Mouse (Mus musculus): ENCODE measurements around the gene Crk. TPM values are rescaled to one million over a fixed set of nuclear protein-coding genes. Genes with fewer than 3 reads are reported as not detected.

The Crk gene
- polyA plus RNA-seq (2014; fragmentation: Illumina TruSeq; extraction: RNeasy Lipid Tissue Mini Kit (QIAGEN cat#74804); ENCODE audit: low read depth, low replicate concordance), result 251 TPM

DNA sequence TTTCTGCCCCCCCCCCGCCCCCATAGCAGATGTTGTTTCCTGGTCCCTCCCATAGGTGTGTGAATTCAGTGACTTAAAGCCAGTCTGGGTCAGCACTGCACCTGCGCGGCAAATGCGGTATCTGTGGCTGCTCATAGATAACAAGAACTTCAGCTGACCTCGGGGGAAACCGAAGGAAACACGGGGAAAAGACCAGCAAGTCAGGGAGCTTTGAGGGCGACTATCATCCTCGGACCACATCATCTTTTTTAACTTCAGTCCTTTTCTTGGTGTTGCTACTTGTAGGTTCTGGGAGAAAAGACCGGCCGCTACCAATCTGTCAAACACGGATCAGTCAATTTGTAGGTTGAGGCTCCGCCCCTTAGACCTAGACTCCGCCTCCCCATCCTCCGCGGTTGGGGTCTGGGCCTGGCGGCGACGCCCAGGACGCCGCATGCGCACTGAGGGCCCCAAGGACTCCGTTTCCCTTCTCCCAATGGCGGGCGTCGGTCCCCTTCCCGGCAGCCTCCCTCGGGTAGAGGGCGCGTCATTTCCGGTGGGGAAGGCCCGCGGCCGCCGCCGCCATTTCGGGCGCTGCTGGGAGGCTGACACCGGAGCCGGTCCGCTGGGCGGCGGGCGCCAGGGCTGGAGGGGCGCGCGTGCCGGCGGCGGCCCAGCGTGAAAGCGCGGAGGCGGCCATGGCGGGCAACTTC lies at the start of gene Crk:
TSS of gene Crk (plus strand) at position 513 of the 692 bp plus-strand sequence.

DNA sequence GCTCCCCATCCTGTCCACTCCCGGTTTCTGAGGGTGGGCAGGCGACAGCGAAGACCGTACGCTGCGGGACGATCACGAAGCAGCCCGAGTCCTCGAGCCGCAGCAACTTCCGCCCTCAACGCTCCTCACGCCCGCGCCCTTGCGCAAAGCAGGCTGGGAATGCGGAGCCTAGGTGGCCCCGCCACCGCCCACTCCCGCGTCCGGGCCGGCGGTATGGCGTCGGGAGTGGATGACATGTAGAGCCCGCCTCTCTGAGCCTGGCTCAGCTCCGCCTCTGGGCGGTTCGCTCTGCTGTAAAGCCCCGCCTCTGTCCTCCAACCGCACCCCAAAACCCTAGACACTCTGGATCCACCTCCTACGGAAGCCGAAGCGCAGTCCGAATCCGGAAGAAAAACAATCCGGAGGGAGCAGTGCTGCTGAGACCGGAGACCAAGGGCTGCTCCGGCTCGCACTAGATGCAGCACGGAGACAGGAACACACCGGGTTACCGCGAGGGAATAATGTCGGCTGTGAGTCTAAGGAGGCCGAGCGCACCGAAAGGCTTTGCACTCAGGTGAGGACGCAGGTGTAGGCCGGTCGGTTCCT lies 48.3 kb upstream of the Crk start, which contains the start of gene Inpp5k:
TSS of gene Inpp5k (plus strand) at position 344 of the 585 bp plus-strand sequence.

DNA sequence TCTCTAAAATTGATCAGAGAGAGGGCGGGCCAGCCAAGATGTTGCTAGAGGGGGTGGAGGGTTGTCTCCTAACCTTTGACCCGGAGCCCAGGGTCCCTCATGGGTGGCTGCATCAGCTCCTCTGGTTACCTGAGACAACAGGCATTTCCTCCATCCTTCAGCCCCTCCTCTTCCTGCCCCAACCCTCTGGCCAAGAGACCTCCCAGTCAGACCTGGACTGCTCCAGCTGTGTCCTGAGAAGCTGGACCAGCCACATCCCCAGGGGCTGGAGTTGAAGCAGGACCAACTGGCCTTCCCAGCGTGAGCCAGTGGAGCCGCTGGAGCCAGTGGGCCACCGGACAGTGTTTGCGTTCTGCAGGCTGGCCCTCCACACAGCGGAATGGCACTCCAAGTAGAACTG lies 28.7 kb upstream of the Crk start, which contains the start of gene Myo1c:
TSS of gene Myo1c (plus strand) at position 194 of the 400 bp plus-strand sequence.

DNA sequence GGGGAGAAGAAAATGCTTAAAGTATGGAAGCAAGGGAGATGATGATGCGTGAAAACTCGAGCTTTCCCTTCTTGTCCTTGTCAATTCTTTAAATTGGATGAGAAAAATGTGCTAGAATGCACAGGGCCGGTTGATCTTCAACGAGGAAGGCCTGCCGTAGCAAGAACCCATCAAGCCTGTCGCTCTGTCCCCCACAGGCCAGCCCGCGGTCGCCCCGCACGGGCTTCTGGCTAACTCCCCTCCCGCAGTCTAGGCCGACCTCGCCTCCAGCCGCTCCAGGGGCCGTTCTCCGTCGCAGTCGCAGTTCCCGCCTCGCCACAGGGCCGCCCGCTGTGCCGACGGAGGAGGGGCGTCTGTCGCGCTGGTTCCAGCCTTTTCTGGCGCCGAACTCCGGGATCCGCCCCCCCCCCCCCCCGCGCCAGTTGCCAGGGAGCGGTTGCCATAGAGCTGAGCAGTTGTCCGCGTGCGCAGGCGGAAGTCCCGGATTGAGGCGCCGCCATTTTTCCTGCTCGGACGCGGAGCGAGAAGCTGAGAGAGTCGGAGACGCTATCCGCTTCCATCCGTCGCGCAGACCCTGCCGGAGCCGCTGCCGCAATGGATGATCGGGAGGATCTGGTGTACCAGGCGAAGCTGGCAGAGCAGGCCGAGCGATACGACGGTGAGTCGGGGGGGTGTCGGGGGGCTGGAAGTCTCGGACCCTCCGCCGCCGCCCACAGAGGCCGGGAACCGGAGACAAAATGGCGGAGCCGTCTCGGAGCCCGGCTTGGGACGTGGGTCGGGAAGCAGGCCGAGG lies 53.6 kb downstream of the Crk start, which contains the start of gene Ywhae:
TSS of gene Ywhae (plus strand) at position 436 of the 793 bp plus-strand sequence.

Other genes with a start within 250 kb of the Crk start
- gene Serpinf2, start 239.7 kb upstream of the Crk start, polyA plus RNA-seq (2014; fragmentation: Illumina TruSeq; extraction: RNeasy Lipid Tissue Mini Kit (QIAGEN cat#74804); ENCODE audit: low read depth, low replicate concordance), result not detected
- gene Wdr81, start 224.5 kb upstream of the Crk start, polyA plus RNA-seq (2014; fragmentation: Illumina TruSeq; extraction: RNeasy Lipid Tissue Mini Kit (QIAGEN cat#74804); ENCODE audit: low read depth, low replicate concordance), result 0.23 TPM
- 9.5 TPM for gene Tlcd2, start 217.5 kb upstream of the Crk start, polyA plus RNA-seq (2014; fragmentation: Illumina TruSeq; extraction: RNeasy Lipid Tissue Mini Kit (QIAGEN cat#74804); ENCODE audit: low read depth, low replicate concordance)
- 55.2 TPM for gene Prpf8, start 192.4 kb upstream of the Crk start, polyA plus RNA-seq (2014; fragmentation: Illumina TruSeq; extraction: RNeasy Lipid Tissue Mini Kit (QIAGEN cat#74804); ENCODE audit: low read depth, low replicate concordance)
- gene Rilp, start 169.2 kb upstream of the Crk start, polyA plus RNA-seq (2014; fragmentation: Illumina TruSeq; extraction: RNeasy Lipid Tissue Mini Kit (QIAGEN cat#74804); ENCODE audit: low read depth, low replicate concordance), result 0.93 TPM
- gene Scarf1, start 165.7 kb upstream of the Crk start, polyA plus RNA-seq (2014; fragmentation: Illumina TruSeq; extraction: RNeasy Lipid Tissue Mini Kit (QIAGEN cat#74804); ENCODE audit: low read depth, low replicate concordance), result not detected
- gene Slc43a2, start 147.6 kb upstream of the Crk start, polyA plus RNA-seq (2014; fragmentation: Illumina TruSeq; extraction: RNeasy Lipid Tissue Mini Kit (QIAGEN cat#74804); ENCODE audit: low read depth, low replicate concordance), result 3.3 TPM
- gene Pitpna, start 91.2 kb upstream of the Crk start, polyA plus RNA-seq (2014; fragmentation: Illumina TruSeq; extraction: RNeasy Lipid Tissue Mini Kit (QIAGEN cat#74804); ENCODE audit: low read depth, low replicate concordance), result 269 TPM
- gene Inpp5k, start 48.3 kb upstream of the Crk start, polyA plus RNA-seq (2014; fragmentation: Illumina TruSeq; extraction: RNeasy Lipid Tissue Mini Kit (QIAGEN cat#74804); ENCODE audit: low read depth, low replicate concordance), result 61.9 TPM
- 16.5 TPM for gene Myo1c, start 28.8 kb upstream of the Crk start, polyA plus RNA-seq (2014; fragmentation: Illumina TruSeq; extraction: RNeasy Lipid Tissue Mini Kit (QIAGEN cat#74804); ENCODE audit: low read depth, low replicate concordance)
- 2,021 TPM for gene Ywhae, start 53.6 kb downstream of the Crk start, polyA plus RNA-seq (2014; fragmentation: Illumina TruSeq; extraction: RNeasy Lipid Tissue Mini Kit (QIAGEN cat#74804); ENCODE audit: low read depth, low replicate concordance)
- gene Doc2b, start 116.8 kb downstream of the Crk start, polyA plus RNA-seq (2014; fragmentation: Illumina TruSeq; extraction: RNeasy Lipid Tissue Mini Kit (QIAGEN cat#74804); ENCODE audit: low read depth, low replicate concordance), result 9.4 TPM